Mouse (Mus musculus) hindbrain, embryonic 13.5 days (tissue): ENCODE results near the gene Ptch2. TPM values are rescaled to one million over a fixed set of nuclear protein-coding genes. Genes with fewer than 3 reads are reported as not detected.

Experiments
- ATAC-seq: fragments of 200-750 bp; cut with Nextera tagmentation; 2 replicates; pipeline ENCODE4 v1.8.0; 2017; ENCODE audit warnings: moderate TSS enrichment; ENCODE audit not compliant: low FRiP score
- H3K27ac ChIP-seq: fragments of 300-500 bp; sonication (generic); 2 replicates; pipeline ENCODE4 v1.5.1; 2015; ENCODE audit warnings: inconsistent platforms, mild to moderate bottlenecking, moderate library complexity
- H3K27me3 ChIP-seq: fragments of 300-500 bp; sonication (generic); 2 replicates; pipeline ENCODE4 v1.6.1; 2015; ENCODE audit warnings: mild to moderate bottlenecking, inconsistent platforms
- H3K36me3 ChIP-seq: fragments of 300-500 bp; sonication (generic); 2 replicates; pipeline ENCODE4 v1.6.1; 2015; ENCODE audit warnings: mild to moderate bottlenecking, inconsistent platforms
- H3K4me1 ChIP-seq: fragments of 300-500 bp; sonication (generic); replicated peaks from 2 replicates; pipeline ENCODE4 v1.6.1; 2015; ENCODE audit warnings: inconsistent platforms
- H3K4me2 ChIP-seq: fragments of 300-500 bp; sonication (generic); 2 replicates; pipeline ENCODE4 v1.6.1; 2015; ENCODE audit warnings: inconsistent platforms, mild to moderate bottlenecking, moderate library complexity
- H3K4me3 ChIP-seq: fragments of 300-500 bp; sonication (generic); 2 replicates; pipeline ENCODE4 v1.5.1; 2015; ENCODE audit warnings: mild to moderate bottlenecking, inconsistent platforms
- H3K9ac ChIP-seq: fragments of 300-500 bp; sonication (generic); 2 replicates; pipeline ENCODE4 v1.6.1; 2015; ENCODE audit warnings: mild to moderate bottlenecking, inconsistent platforms
- H3K9me3 ChIP-seq: fragments of 300-500 bp; sonication (generic); 2 replicates; pipeline ENCODE4 v1.6.1; 2016; ENCODE audit warnings: inconsistent platforms
- WGBS: fragments of 180-500 bp; shearing (Covaris S2); methylation state at CpG from one replicate; pipeline ENCODE4 v1.1.7; 2015; 5-methylcytosine and 5-hydroxymethylcytosine counted together
- polyA plus RNA-seq: library from polyadenylated mRNA; unstranded; fragments of >200 nt; fragmentation: Nextera tagmentation; extraction: Ambion mirVana; gene quantifications from 2 replicates; pipeline ENCODE4 v1.2.1, GENCODE M21; 2015

Ptch2 gene
- 6.8 and 7.9 TPM in 2 replicates for polyA plus RNA-seq

DNA sequence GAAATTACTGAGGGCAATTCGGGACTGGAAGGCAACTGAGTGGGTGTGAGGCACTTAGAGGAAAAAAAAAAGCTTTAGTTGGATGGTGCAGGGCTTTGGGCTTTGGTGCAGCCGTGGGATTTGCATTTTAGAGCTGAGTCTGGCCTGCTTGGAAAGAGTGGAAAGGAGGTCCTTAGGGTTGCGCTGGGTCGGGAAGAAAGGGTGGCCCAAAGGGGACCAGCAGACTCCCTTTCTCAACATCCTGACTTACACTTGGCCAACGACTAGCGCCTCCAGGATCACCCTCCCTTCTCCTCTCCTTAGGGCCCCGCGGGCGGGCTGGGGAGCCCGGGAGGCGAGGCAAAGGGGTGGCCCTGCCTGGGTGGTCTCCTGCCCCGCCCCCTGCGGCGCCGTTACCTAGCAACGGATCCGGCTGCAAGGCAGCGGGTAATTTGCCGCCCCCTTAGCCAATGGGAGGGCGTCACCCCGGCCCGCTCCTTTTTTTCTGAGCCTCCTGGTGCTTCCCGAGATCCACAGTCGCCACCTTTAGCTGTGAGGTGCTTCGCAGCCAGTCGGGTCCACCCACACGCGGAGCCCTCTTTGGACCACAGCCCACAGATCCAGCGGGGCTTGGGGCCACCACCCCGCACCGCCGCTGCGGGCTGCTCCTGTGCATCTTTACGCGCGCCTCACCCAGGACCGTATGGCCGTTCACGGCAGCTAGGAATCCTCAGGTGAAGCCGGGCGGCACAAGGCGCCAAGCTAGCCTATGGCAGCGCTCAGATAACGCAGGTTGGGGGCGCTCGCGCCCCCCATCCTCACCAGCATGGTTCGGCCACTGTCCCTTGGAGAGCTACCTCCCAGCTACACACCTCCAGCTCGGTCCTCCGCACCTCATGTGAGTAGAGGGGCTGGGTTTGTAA is at the start of gene Ptch2:
Gene Ptch2 (plus strand): TSS at position 525 of the 902 bp plus-strand sequence.
- peaks cover 15% of the 10 kb centered on the region for H3K27me3 ChIP-seq
- peak within 1 kb of the TSS; percentile 66 for H3K4me3 ChIP-seq
- under 1% methylated on average over 46 of the region's 50 CpGs for WGBS
- peak; percentile 83 for ATAC-seq
- no peaks in the 10 kb centered on the region for H3K9me3 ChIP-seq
- peak within 1 kb of the TSS; percentile 92 for H3K4me2 ChIP-seq
- H3K36me3 ChIP-seq = peaks cover 5% of the 10 kb centered on the region; the same call in 1 of the 2 replicates
- peaks cover 35% of the 10 kb centered on the region for H3K4me1 ChIP-seq
- peak within 1 kb of the TSS; percentile 81 for H3K27ac ChIP-seq
- peak within 1 kb of the TSS; percentile 84 for H3K9ac ChIP-seq

DNA sequence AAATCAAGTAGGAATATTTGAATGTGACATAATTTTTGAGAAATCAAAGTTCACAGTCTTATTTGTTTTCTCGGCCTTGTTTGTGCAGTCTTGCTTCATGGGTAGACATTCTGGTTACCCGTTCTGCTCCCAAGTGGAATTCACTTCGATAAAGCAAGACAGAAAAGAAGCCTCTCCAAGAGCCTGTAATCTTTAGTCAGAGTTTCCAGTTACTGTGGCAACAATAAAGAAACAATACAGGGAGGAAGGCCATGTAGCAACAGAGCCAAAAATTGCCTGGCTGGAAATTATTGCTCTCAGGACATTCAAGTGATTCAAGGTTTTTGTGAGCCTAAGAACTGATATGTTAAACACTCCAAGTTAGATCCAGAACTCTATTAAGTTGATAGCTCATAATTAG is 47.0 kb upstream of the Ptch2 start:
- Histone ChIP-seq H3K27ac (no peak overlapping the region), H3K9me3 (no peaks in the 10 kb centered on the region), H3K27me3 (no peaks in the 10 kb centered on the region), H3K9ac (no peak overlapping the region), H3K4me1 (0 out of 2 replicates have a peak, but pooled peaks cover under 1% of the 10 kb centered on the region), H3K4me2 (no peak overlapping the region), H3K4me3 (no peak overlapping the region), H3K36me3 (peaks cover 18% of the 10 kb centered on the region)
- WGBS = 84% methylated on average over 3 of the region's 3 CpGs
- ATAC-seq = no peak

DNA sequence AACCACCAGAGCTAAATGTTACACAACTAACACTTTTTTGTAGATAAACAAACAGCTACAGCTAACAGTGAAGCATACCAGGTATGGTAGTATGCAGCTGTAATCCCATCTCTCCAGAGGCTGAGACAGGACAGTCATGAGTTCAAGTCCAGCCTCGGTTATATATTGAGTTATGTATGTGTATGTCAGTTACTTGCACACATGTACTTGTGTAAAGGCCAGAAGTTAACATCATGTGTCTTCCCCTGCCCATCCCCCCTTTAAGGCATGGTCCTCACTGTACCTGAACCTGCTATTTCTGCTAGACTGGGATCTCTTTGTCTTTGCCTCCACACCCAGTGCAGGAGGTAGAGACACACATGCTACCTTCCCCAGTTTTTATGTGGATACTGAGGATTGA is 46.4 kb upstream of the Ptch2 start:
- 0 out of 2 replicates have a peak, but pooled peaks cover 3% of the 10 kb centered on the region for H3K4me1 ChIP-seq
- H3K36me3 ChIP-seq = peaks cover 18% of the 10 kb centered on the region
- H3K9me3 ChIP-seq = no peaks in the 10 kb centered on the region
- H3K4me2 ChIP-seq = no peak overlapping the region
- 96% methylated on average over 1 of the region's 1 CpGs for WGBS
- no peak overlapping the region for H3K27ac ChIP-seq
- no peak overlapping the region for H3K4me3 ChIP-seq
- ATAC-seq = no peak
- H3K27me3 ChIP-seq = no peaks in the 10 kb centered on the region
- H3K9ac ChIP-seq = no peak overlapping the region

DNA sequence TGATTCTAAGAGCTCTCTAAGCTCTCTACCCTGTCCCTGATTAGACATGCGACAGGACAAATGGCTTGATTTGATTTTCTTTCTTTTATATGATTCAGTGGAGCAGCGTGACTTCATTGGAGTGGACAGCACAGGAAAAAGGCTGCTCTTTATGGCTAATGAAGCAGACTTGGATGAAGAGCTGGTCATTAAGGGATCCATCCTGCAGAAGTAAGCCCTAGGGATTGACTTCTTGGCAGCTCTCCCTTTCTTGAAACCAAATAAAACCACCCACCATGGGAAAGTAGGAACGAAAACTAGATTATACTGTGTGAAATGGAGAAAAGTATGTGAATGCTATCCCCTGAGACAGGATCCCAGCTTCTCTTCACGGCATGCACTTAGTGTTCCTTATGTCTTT is 43.2 kb upstream of the Ptch2 start:
- Histone ChIP-seq H3K4me1 (0 out of 2 replicates have a peak, but pooled peaks cover 3% of the 10 kb centered on the region), H3K4me2 (no peak overlapping the region), H3K9me3 (no peaks in the 10 kb centered on the region), H3K9ac (no peak overlapping the region), H3K4me3 (no peak overlapping the region), H3K36me3 (peaks cover 15% of the 10 kb centered on the region), H3K27ac (no peak overlapping the region), H3K27me3 (no peaks in the 10 kb centered on the region)
- WGBS = 77% methylated on average over 4 of the region's 4 CpGs
- no peak for ATAC-seq

DNA sequence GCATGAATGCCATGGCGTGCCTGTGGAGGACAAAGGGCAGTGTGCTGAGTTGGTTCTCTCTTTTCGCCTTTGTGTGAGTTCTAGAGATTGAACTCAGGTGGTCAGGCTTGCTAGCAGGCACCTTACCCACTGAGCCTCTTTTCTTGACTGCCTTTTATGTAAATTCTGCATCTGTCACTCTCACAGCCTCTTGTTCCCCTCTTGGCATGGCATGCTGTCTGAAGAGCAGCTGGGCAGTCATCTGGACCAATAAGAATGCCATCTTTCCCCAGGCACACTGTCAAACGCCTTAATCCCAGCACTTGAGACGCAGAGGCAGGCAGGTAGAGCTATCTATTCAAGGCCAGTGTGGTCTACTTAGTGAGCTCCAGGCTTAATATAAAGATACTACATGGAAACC is 41.9 kb upstream of the Ptch2 start:
- Histone ChIP-seq H3K9ac (no peak overlapping the region), H3K27me3 (no peaks in the 10 kb centered on the region), H3K27ac (peak overlapping the region; percentile 60), H3K4me1 (0 out of 2 replicates have a peak, but pooled peaks cover 3% of the 10 kb centered on the region), H3K36me3 (peaks cover 17% of the 10 kb centered on the region), H3K4me2 (no peak overlapping the region), H3K4me3 (no peak overlapping the region), H3K9me3 (no peaks in the 10 kb centered on the region)
- ATAC-seq = no peak
- WGBS = 70% methylated on average over 4 of the region's 4 CpGs

DNA sequence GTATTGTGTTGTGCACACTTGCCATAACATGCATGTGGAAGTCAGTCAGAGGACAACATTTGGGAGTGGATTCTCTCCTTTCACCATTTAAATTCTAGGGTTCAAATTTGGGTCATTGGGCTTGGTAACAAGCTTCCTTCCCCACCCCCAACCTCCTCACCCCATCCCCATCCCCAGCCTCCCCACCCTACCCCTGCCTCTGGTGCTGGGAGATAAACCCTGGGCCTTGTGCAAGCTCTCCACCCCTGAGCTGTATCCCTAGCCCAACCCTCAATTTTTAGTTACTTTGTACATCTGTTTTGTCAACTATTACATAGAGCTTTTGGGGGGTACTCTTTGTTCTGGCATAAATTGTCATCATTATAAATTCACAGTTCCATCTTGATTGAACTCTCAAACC is 39.8 kb upstream of the Ptch2 start:
- Histone ChIP-seq H3K27me3 (no peaks in the 10 kb centered on the region), H3K4me2 (no peak overlapping the region), H3K9me3 (no peaks in the 10 kb centered on the region), H3K36me3 (peaks cover 18% of the 10 kb centered on the region), H3K4me1 (0 out of 2 replicates have a peak, but pooled peaks cover 3% of the 10 kb centered on the region), H3K4me3 (no peak overlapping the region), H3K9ac (no peak overlapping the region), H3K27ac (no peak overlapping the region)
- ATAC-seq = no peak

DNA sequence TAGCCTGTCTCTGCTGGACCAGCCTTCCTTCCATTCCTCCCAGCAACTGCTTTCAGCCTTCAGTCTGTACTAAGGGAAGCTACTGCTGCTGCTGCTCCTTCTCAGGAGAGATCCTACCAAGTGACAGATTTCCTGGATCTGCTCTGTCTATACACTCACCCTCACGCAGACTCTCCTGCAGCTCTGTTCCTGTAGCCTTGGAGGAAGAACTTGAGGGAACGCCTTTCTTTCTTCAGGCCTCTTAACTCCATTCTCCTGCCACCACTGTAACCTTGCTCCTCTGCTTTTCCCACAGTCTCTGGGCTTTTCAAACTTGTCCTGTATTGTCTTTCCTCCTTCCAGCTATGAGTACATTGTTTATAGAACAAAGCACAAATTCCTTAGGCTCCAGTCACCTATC is 39.4 kb upstream of the Ptch2 start:
- H3K9me3 ChIP-seq = no peaks in the 10 kb centered on the region
- H3K27ac ChIP-seq = no peak overlapping the region
- no peaks in the 10 kb centered on the region for H3K27me3 ChIP-seq
- H3K36me3 ChIP-seq = peaks cover 22% of the 10 kb centered on the region
- H3K9ac ChIP-seq = peak overlapping the region; percentile 5; the same call in 1 of the 2 replicates
- no peak overlapping the region for H3K4me2 ChIP-seq
- ATAC-seq = no peak
- H3K4me1 ChIP-seq = 0 out of 2 replicates have a peak, but pooled peaks cover 3% of the 10 kb centered on the region
- 55% methylated on average over 2 of the region's 2 CpGs for WGBS
- no peak overlapping the region for H3K4me3 ChIP-seq

DNA sequence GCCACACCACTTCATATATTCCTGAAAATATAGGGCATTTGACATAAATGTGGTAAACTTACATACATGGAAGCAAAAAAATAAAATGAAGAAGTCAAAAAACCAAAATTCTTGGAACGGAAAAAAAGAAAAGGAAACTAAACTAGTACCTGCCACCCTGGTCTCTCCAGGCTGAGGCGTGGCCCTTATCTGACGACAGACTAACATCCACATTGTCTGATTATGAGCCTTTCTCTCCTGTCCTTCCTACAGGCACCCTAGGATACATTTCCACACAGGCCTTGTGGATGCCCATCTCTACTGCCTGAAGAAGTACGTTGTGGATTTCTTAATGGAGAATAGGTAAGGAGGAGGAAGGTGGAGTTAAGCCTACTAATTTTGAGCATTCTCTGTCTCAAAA is 37.4 kb upstream of the Ptch2 start:
- H3K36me3 ChIP-seq = peaks cover 21% of the 10 kb centered on the region
- no peak overlapping the region for H3K9ac ChIP-seq
- no peak overlapping the region for H3K4me3 ChIP-seq
- H3K4me2 ChIP-seq = no peak overlapping the region
- H3K4me1 ChIP-seq = 0 out of 2 replicates have a peak, but pooled peaks cover 3% of the 10 kb centered on the region
- H3K27ac ChIP-seq = no peak overlapping the region
- no peaks in the 10 kb centered on the region for H3K9me3 ChIP-seq
- ATAC-seq = no peak
- H3K27me3 ChIP-seq = no peaks in the 10 kb centered on the region
- WGBS = 85% methylated on average over 4 of the region's 4 CpGs

DNA sequence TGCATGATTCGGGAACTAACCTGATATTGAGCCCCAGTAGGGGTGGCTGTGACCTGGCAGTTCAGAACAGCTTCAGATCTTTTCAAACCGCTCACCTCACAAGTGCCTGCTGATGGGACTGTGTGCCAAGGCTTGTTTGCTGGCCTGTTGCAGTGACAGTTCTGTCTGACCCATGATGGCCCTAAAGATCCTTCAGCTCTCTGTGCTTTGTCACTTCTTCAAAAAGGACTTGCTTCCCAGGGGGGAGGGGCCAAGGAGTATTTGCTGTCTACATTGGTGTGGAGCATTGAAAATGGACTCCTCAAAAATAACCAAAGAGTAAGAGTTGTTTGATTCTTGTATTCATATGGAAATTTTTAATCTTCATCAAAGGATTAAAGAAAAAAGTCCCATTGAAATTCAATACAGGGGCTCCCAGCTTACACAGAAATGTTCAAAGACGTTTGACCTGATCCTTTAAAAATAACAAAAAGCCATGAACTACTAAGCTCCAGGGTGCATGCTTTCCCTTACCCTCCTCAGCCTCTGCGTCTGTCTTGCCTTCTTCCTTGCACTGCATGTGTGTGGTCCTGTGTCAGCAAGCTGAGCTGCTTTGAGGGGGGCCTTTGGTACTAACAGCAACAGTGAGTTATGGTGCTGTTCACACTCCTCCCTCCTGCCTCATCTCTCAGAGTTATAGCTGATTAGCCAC is 33.0 kb upstream of the Ptch2 start:
- no peak for ATAC-seq
- H3K9ac ChIP-seq = no peak overlapping the region
- peaks cover 47% of the 10 kb centered on the region for H3K36me3 ChIP-seq
- no peaks in the 10 kb centered on the region for H3K9me3 ChIP-seq
- no peak overlapping the region for H3K4me2 ChIP-seq
- no peak overlapping the region for H3K4me3 ChIP-seq
- H3K27ac ChIP-seq = no peak overlapping the region; the same call in 1 of the 2 replicates
- 27% methylated on average over 4 of the region's 4 CpGs for WGBS
- no peaks in the 10 kb centered on the region for H3K4me1 ChIP-seq
- H3K27me3 ChIP-seq = no peaks in the 10 kb centered on the region

DNA sequence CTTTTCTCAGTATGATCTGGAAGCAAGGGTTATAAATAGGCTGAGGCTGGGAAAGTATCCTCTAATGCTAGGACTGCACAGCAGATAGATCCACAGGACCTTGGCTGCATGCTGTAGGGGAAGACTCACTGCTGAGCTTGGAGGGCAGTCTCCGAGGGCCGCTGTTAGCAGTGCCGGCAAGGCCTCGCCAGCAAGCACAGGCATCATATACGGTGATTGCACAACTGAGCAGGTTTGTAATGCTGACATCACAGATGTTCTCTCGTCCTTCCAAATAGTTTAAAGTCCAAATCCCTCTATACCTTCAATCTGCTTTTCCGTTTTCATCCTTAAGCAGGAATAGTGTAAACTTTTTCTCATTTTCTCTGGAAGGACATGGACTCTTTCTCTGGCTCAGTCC is 27.8 kb upstream of the Ptch2 start:
- WGBS = 96% methylated on average over 7 of the region's 7 CpGs

DNA sequence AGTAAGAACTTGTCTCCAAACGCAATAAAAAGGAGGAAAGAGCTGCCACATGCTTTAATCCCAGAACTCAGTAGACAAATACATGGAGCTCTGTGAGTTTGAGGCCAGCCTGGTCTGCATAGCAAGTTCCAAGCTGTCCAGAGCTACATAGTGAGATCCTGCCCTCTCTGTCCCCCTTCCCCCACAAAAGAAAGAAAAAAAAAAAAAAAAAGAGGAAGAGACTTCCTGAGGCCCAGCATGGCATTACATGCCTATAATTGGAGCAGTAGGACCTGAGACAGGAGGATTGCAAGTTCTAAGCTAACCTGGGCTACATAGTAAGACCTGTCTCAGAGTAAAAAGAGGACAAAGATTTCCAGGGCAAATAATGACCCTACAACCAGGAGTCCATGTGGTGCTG is 26.2 kb upstream of the Ptch2 start:
- Histone ChIP-seq H3K27me3 (no peaks in the 10 kb centered on the region), H3K9me3 (no peaks in the 10 kb centered on the region), H3K4me1 (no peaks in the 10 kb centered on the region), H3K4me2 (no peak overlapping the region), H3K4me3 (no peak overlapping the region), H3K27ac (no peak overlapping the region), H3K36me3 (peaks cover 89% of the 10 kb centered on the region), H3K9ac (no peak overlapping the region)
- WGBS = 92% methylated on average over 1 of the region's 1 CpGs
- no peak for ATAC-seq

More for the DNA sequence above, 27.8 kb upstream of the Ptch2 start:
- Histone ChIP-seq H3K4me1 (no peaks in the 10 kb centered on the region), H3K9ac (no peak overlapping the region), H3K9me3 (no peaks in the 10 kb centered on the region), H3K36me3 (peaks cover 79% of the 10 kb centered on the region), H3K27me3 (no peaks in the 10 kb centered on the region), H3K4me3 (no peak overlapping the region), H3K27ac (no peak overlapping the region), H3K4me2 (no peak overlapping the region)
- ATAC-seq = no peak

DNA sequence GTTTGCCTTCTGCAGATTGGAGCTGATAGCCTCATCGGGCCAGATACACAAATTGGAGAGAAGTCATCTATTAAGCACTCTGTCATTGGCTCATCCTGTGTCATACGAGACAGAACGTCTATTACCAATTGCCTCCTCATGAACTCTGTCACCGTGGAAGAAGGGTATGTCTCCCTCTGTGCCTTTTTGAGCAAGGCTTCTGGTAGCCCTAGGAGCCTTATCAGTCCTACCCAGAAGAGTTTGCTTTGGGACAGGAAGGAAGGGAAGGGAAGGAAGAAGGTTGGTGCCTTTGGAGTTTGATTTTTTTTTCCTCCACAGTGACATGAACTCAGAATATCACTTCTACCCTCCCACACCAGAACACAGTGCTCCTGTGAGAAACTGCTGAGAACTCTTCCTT is 25.3 kb upstream of the Ptch2 start:
- H3K4me2 ChIP-seq = no peak overlapping the region
- no peaks in the 10 kb centered on the region for H3K9me3 ChIP-seq
- H3K27me3 ChIP-seq = no peaks in the 10 kb centered on the region
- no peak for ATAC-seq
- H3K4me3 ChIP-seq = no peak overlapping the region
- no peak overlapping the region for H3K27ac ChIP-seq
- peaks cover 91% of the 10 kb centered on the region for H3K36me3 ChIP-seq
- no peaks in the 10 kb centered on the region for H3K4me1 ChIP-seq
- WGBS = 90% methylated on average over 4 of the region's 4 CpGs
- no peak overlapping the region for H3K9ac ChIP-seq
